In the genomic region with DNA sequence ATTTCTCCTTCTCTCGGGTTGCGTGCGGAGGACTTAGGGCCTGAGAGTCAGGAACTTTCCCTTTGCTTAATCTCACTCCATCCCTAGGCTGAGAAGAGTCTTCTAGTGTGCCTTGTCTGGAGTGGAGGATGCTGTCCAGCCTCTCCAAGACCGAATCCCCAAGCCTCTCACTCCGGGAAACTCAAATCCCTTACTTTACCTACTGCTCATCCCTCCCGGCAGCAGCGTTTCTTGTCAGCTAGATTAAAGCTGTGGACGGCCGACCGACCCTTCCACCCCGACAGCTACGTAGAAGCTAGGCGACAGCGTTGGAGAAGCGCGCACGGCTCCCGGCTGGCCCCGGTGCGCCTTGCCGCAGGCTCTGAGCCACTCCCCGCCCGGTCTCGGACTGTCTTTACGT, we compare ENCODE assay signal across 13 mouse cellular contexts. TPM values are rescaled to one million over a fixed set of nuclear protein-coding genes. Genes with fewer than 3 reads are reported as not detected.
DNase-seq lines count a peak whose midpoint lies in the region; ATAC-seq lines count a peak whose summit lies in the region.
"Had no signal": no experiment of that assay in that cellular context is flagged by ENCODE, and none has a peak within 500 bp of the region (broad histone marks: within the 10 kb centered on the region; RNA-seq: fewer than 3 reads in every experiment).

No protein-coding gene starts in this region.

- H3K9me3 ChIP-seq in kidney, embryonic 15.5 days (replicated peaks): no peaks in the 10 kb centered on the region
- no peaks in the 10 kb centered on the region for H3K9me3 ChIP-seq in embryonic facial prominence, embryonic 10.5 days
- no peaks in the 10 kb centered on the region for H3K9me3 ChIP-seq in hindbrain, embryonic 15.5 days
- no peaks in the 10 kb centered on the region for H3K9me3 ChIP-seq in liver, embryonic 11.5 days (ENCODE audit: control insufficient read depth, low read length)
- H3K9me3 ChIP-seq: G1E had no signal

- ATAC-seq in kidney, embryonic 15.5 days (replicated peaks; ENCODE audit: low FRiP score): no peak
- ATAC-seq in hindbrain, embryonic 15.5 days (ENCODE audit: low FRiP score, low read depth): no peak
- no peak for ATAC-seq in liver, embryonic 11.5 days (replicated peaks; ENCODE audit: low FRiP score)
- no peak for ATAC-seq in frontal cortex, adult (ENCODE audit: low TSS enrichment)

- peaks cover 91% of the 10 kb centered on the region for H3K27me3 ChIP-seq in kidney, embryonic 15.5 days
- peaks cover 100% of the 10 kb centered on the region for H3K27me3 ChIP-seq in embryonic facial prominence, embryonic 10.5 days (replicated peaks; ENCODE audit: low read depth, poor library complexity, severe bottlenecking)
- peaks cover 78% of the 10 kb centered on the region for H3K27me3 ChIP-seq in hindbrain, embryonic 15.5 days
- peaks cover 94% of the 10 kb centered on the region for H3K27me3 ChIP-seq in liver, embryonic 11.5 days (replicated peaks; ENCODE audit: control insufficient read depth, insufficient read depth, low read length)

- no peak for DNase-seq in kidney, postnatal 25 days
- peak; percentile 57 for DNase-seq in embryonic facial prominence, embryonic 10.5 days (ENCODE audit: low spot score)
- peak; percentile 50 for DNase-seq in neural tube, embryonic 10.5 days (ENCODE audit: extremely low spot score, low spot score)
- no peak for DNase-seq in cerebellum, adult 8-10 months
- DNase-seq in liver, embryonic 11.5 days (ENCODE audit: low spot score): no peak
- DNase-seq: adrenal gland, postnatal 14 days; cerebellum, postnatal 36 days; kidney, adult 2 months had no signal

- H3K27ac ChIP-seq in kidney, embryonic 15.5 days: no peak overlapping the region
- H3K27ac ChIP-seq in embryonic facial prominence, embryonic 10.5 days (replicated peaks): no peak overlapping the region
- H3K27ac ChIP-seq in hindbrain, embryonic 15.5 days (replicated peaks): no peak overlapping the region
- H3K27ac ChIP-seq in liver, embryonic 11.5 days (ENCODE audit: low read depth, low read length): no peak overlapping the region

- whole genome bisulfite sequencing in kidney, embryonic 15.5 days: under 1% methylated on average over 25 of the region's 25 CpGs
- under 1% methylated on average over 25 of the region's 25 CpGs for WGBS in embryonic facial prominence, embryonic 10.5 days
- WGBS in hindbrain, embryonic 15.5 days: under 1% methylated on average over 25 of the region's 25 CpGs
- WGBS in liver, embryonic 11.5 days: 2% methylated on average over 25 of the region's 25 CpGs

- 0 out of 2 replicates have a peak overlapping the region, but pooled peaks have one; percentile 40 for H3K4me3 ChIP-seq in kidney, embryonic 15.5 days (replicated peaks)
- peak overlapping the region; percentile 51 for H3K4me3 ChIP-seq in embryonic facial prominence, embryonic 10.5 days
- H3K4me3 ChIP-seq in hindbrain, embryonic 15.5 days: peak overlapping the region; percentile 35
- H3K4me3 ChIP-seq in liver, embryonic 11.5 days (ENCODE audit: low read depth, low read length): no peak overlapping the region

- H3K4me1 ChIP-seq in kidney, embryonic 15.5 days: peaks cover 22% of the 10 kb centered on the region
- H3K4me1 ChIP-seq in embryonic facial prominence, embryonic 10.5 days: peaks cover 25% of the 10 kb centered on the region
- H3K4me1 ChIP-seq in hindbrain, embryonic 15.5 days (replicated peaks): peaks cover 25% of the 10 kb centered on the region
- no peaks in the 10 kb centered on the region for H3K4me1 ChIP-seq in liver, embryonic 11.5 days (replicated peaks; ENCODE audit: control insufficient read depth, insufficient read depth, low read length)

- H3K36me3 ChIP-seq in kidney, embryonic 15.5 days: no peaks in the 10 kb centered on the region
- no peaks in the 10 kb centered on the region for H3K36me3 ChIP-seq in embryonic facial prominence, embryonic 10.5 days (replicated peaks)
- H3K36me3 ChIP-seq in hindbrain, embryonic 15.5 days: no peaks in the 10 kb centered on the region
- no peaks in the 10 kb centered on the region for H3K36me3 ChIP-seq in liver, embryonic 11.5 days (ENCODE audit: control insufficient read depth, insufficient read depth, low read length)
- H3K36me3 ChIP-seq: G1E had no signal

- H3K4me2 ChIP-seq in kidney, embryonic 15.5 days: peak overlapping the region; percentile 60; the same call in 1 of the 2 replicates
- H3K4me2 ChIP-seq in hindbrain, embryonic 15.5 days: peak overlapping the region; percentile 59
- H3K4me2 ChIP-seq in liver, embryonic 11.5 days: no peak overlapping the region

- no peak overlapping the region for H3K9ac ChIP-seq in kidney, embryonic 15.5 days
- H3K9ac ChIP-seq in hindbrain, embryonic 15.5 days: no peak overlapping the region
- H3K9ac ChIP-seq in liver, embryonic 11.5 days (ENCODE audit: low read depth, low read length): no peak overlapping the region

RNA-seq across cellular contexts. Expression of gene Wnt3a, which starts 0.8 kb away (rescaled TPM):
- polyA plus RNA-seq in kidney, embryonic 15.5 days (2015; fragmentation: Nextera tagmentation; extraction: Ambion mirVana): not detected in 2 replicates
- polyA plus RNA-seq in embryonic facial prominence, embryonic 10.5 days (2016; fragmentation: Nextera tagmentation; extraction: Ambion mirVana): 0.77 and 1.7 TPM in 2 replicates
- polyA plus RNA-seq in hindbrain, embryonic 15.5 days (2015; fragmentation: Nextera tagmentation; extraction: Ambion mirVana): 0.94 and 1.5 TPM in 2 replicates
- not detected in 2 replicates for polyA plus RNA-seq in liver, embryonic 11.5 days (2014; fragmentation: Nextera tagmentation; extraction: Ambion mirVana)
- polyA plus RNA-seq: G1E; kidney, adult 2 months; liver, adult 2 months had no signal

RNA-seq across cellular contexts. Expression of gene Wnt9a, which starts 17.0 kb away (rescaled TPM):
- 1.6 and 2.1 TPM in 2 replicates for polyA plus RNA-seq in kidney, embryonic 15.5 days (2015; fragmentation: Nextera tagmentation; extraction: Ambion mirVana)
- 2.3 and 2.6 TPM in 2 replicates for polyA plus RNA-seq in embryonic facial prominence, embryonic 10.5 days (2016; fragmentation: Nextera tagmentation; extraction: Ambion mirVana)
- 3.5 and 4.1 TPM in 2 replicates for polyA plus RNA-seq in hindbrain, embryonic 15.5 days (2015; fragmentation: Nextera tagmentation; extraction: Ambion mirVana)
- 0.56 and 0.82 TPM in 2 replicates for polyA plus RNA-seq in liver, embryonic 11.5 days (2014; fragmentation: Nextera tagmentation; extraction: Ambion mirVana)
- polyA plus RNA-seq: G1E had no signal

Comparison
In these comparisons a context has a peak if more than half of its experiments do, and no peak if none do; other contexts are left out.
1. DNase-seq: peak in embryonic facial prominence, embryonic 10.5 days (single experiment) and neural tube, embryonic 10.5 days (single experiment); none in kidney, postnatal 25 days (0 of 2), cerebellum, adult 8-10 months (single experiment) and liver, embryonic 11.5 days (single experiment).